Mouse (Mus musculus) liver, embryonic 15.5 days (tissue): Measurements from ENCODE around the gene B230217C12Rik. TPM values are rescaled to one million over a fixed set of nuclear protein-coding genes. Genes with fewer than 3 reads are reported as not detected.

Source experiments
- polyA plus RNA-seq: library from polyadenylated mRNA; unstranded; fragments of >200 nt; fragmentation: Nextera tagmentation; extraction: Ambion mirVana; gene quantifications from 2 replicates; pipeline ENCODE4 v1.2.1, GENCODE M21; 2015

The B230217C12Rik gene
- polyA plus RNA-seq, 1 experiment from 2014 or later = 0.39 TPM

Other genes starting within 250 kb of the B230217C12Rik start
- gene Epop, start 211.1 kb upstream of the B230217C12Rik start, polyA plus RNA-seq = 0.39 and 0.40 TPM in 2 replicates
- gene Mllt6, start 177.4 kb upstream of the B230217C12Rik start, polyA plus RNA-seq = 0.16 and 0.20 TPM in 2 replicates
- 11.4 and 12.3 TPM in 2 replicates for gene Cisd3, start 155.0 kb upstream of the B230217C12Rik start, polyA plus RNA-seq
- 1.4 and 2.7 TPM in 2 replicates for gene Pcgf2, start 140.3 kb upstream of the B230217C12Rik start, polyA plus RNA-seq
- gene Psmb3, start 137.4 kb upstream of the B230217C12Rik start, polyA plus RNA-seq = 236 and 247 TPM in 2 replicates
- 0.48 and 0.54 TPM in 2 replicates for gene Pip4k2b, start 96.1 kb upstream of the B230217C12Rik start, polyA plus RNA-seq
- 5.4 and 5.8 TPM in 2 replicates for gene Cwc25, start 74.2 kb upstream of the B230217C12Rik start, polyA plus RNA-seq
- not detected in 2 replicates for gene 1700001P01Rik, start 64.9 kb upstream of the B230217C12Rik start, polyA plus RNA-seq
- 185 and 242 TPM in 2 replicates for gene Rpl23, start 58.3 kb upstream of the B230217C12Rik start, polyA plus RNA-seq
- 31.4 and 36.7 TPM in 2 replicates for gene Lasp1, start 41.8 kb upstream of the B230217C12Rik start, polyA plus RNA-seq
- 0.40 and 0.44 TPM in 2 replicates for gene Fbxo47, start 43.4 kb downstream of the B230217C12Rik start, polyA plus RNA-seq
- 0.74 and 0.75 TPM in 2 replicates for gene Plxdc1, start 145.7 kb downstream of the B230217C12Rik start, polyA plus RNA-seq
- 7.4 and 8.3 TPM in 2 replicates for gene Arl5c, start 155.4 kb downstream of the B230217C12Rik start, polyA plus RNA-seq
- 1.1 and 1.6 TPM in 2 replicates for gene Cacnb1, start 182.3 kb downstream of the B230217C12Rik start, polyA plus RNA-seq
- gene Rpl19, start 185.9 kb downstream of the B230217C12Rik start, polyA plus RNA-seq = 535 and 549 TPM in 2 replicates
- 0.06 TPM in 1 of 2 replicates, not detected in the other for gene Stac2, start 212.7 kb downstream of the B230217C12Rik start, polyA plus RNA-seq